Mouse (Mus musculus) cerebellum, postnatal 14 days (tissue): ENCODE measurements around the gene Il12rb1.
A peak's percentile ranks its signal among the peaks of the same experiment; 100 is the strongest.

Experiments used
- DNase-seq, 2 experiments: peaks; one replicate each; pipeline ENCODE4 v3.0.0; 2021; ENCODE audit warnings: mixed read lengths in 2 of 2

Gene Il12rb1

DNA sequence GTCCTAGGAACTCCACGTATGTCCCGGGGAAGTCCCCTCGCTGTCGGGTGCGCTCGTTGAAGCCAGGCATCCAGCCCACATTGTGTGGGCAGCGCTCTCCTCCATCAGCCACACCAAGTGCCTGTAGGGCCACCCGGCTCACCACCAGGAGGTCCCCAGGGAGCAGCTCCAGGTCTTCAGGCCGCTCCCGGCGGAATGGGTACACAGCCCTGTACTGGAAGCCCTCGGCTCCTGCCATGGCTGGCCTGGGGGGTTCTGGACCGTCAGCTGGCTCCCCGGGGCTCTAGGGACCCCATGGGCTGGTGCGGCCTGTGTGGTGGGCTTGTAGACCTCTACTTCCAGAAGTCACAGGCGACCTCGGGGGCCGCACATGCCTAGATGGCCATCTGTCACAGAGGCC, 33.5 kb upstream of the Il12rb1 start:
- DNase-seq = no peak

GRCm38 (mm10) chr8:70775227-70775626, 33.0 kb upstream of the Il12rb1 start:
- peak; percentile 56 to 70 for DNase-seq

DNA sequence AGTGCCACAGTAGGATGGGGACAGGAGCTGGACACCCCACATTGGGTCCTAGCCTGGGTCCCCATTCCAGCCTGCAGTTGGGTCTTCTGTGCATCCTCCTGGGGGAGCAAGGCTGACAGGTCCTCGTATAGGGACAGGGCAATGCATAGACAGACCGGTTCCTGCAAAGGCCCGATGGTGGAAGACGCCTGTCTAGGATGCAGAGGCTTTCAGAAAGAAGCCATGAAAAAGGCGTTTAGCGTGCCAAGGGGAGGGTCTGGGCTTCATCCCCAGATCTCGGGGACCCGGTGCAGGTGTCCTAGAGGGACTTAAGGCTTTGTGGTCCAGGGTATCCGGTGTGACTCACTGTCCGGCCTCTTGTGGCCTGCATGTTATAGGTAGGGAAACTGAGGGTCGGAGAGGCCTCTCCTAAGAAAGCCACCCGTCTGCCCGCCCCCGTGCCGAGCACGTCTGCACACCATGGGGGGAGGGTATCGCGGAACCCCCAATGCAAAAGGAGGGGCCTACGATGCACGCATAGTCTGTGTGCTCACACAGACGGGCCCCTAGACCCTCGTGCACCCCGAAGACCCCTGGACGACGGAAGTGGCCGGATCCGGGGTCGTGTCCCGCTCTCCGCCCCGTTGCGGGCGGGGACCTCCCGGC, 32.3 kb upstream of the Il12rb1 start:
- peak in 1 of 2 experiments; percentile 57 for DNase-seq

DNA sequence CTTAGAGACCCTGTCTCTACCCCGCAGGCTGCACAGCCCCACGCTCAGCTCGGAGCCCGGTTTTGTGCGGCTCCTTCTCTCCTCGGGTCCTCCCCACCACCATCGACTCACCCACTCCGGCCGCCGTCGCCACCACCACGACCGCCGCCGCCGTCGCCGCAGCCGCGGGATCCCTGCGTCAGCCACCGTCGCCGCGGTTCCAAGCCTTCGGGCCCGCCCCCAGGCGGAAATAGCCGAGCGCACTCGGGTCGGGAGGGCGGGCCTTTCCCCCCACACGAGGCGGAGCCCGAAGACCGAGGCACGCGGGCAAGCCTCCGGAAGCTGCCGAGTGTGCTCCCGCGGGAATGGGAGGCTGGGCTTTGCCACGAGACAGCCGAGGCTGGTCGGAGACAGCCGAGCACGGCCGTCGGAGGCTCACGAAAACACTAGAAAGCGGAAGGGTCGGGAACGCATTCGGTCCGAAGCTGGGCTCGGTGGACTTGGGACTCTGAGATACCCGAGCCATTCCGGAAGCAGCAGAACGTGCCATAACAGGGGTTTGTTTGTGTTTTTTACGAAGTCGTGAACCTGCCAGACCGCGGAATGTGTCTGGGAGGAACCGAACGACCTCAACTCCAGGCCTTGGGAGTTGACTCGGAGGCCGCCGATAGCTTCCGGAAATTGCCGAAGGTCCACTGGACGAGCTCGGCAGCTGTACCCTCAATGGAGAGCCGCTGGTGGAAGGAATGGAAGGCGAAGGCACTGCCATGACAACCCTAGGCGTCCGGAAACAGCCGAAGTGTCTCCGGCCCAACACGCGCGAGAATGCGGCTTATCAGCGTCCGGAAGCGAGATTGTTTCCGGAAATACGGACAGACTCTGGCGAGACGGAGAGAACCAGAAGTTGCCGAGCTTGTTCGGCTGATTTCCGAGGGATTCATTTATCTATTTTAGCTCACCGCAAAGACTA, 31.5 kb upstream of the Il12rb1 start, which contains the start of gene Pik3r2:
TSS of gene Pik3r2 (minus strand) at position 218 of the 949 bp plus-strand sequence.
- peak; percentile 100 for DNase-seq

DNA sequence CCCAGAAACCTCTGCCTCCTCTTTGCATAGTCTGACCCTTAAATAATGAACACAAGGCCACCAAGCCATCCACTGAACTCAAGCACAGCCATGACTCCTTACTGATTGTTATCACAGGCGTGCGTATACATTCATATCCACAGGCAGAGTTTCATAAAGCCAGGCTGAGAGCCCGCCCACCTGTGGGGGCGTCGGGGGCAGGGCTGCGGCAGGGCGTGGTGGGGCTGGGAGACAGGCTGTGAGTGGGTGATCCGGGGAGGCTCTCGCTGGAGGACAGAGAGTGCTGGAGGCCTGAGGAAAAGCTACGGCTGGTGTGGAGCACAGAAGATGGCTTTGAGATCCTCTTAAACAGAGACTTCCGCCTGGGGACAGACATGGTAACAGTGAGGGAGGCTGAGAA, 28.2 kb upstream of the Il12rb1 start:
- DNase-seq = no peak

GRCm38 (mm10) chr8:70786291-70787050, 21.8 kb upstream of the Il12rb1 start:
- DNase-seq = no peak

DNA sequence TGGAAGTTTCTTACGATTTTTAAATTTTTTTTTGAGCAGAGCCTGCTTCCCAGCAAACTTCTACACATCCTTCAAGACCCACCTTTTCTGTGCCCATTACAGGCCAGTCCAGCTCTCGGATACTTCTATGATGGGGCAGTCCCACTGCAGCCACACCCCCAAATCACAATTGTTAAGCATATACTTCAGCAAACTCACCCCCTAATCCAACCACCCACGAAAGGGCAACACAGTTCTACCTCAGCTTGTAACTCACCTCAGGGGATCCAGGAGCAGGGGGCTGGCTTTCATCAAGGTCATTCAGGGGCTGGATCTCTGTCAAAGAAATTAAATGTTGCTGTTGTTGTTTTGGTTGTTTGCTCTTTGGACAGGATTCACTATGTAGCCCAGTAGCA, 21.2 kb upstream of the Il12rb1 start:
- no peak for DNase-seq

DNA sequence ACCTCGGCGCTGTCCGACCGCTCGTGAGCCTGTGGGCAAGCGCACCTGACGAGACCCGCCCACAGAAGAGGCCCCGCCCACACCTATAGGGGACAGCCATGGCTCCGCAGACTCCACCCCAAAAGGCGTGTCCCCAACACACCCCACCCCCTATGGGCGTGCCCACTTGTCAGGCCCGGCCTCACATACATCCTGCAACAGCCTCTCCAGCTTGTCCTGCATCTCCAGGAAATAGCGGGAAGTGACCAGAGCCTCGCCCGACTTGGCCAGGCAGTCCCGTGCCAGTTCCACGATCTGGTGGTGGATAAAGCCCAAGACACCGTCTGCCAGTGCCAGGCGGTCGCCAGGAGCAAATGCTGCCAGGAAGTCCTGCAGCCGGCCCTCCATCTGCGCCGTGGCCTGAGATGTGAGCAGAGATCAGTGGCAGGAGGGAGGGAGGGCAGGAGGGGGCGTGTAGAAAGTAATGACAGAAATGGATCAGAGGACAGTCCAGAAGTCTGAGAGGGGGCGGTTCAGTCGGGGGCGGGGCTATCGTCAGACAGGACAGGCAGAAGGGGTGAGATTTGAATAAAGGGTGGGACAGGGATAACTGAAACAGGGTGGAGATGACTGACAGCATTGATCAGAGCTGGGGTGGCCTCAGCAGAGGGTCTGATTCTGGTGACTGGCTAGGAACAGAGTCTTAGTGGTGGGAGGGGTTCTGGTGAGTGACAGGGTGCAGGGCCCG, 20.1 kb upstream of the Il12rb1 start:
- DNase-seq = peak; percentile 90

DNA sequence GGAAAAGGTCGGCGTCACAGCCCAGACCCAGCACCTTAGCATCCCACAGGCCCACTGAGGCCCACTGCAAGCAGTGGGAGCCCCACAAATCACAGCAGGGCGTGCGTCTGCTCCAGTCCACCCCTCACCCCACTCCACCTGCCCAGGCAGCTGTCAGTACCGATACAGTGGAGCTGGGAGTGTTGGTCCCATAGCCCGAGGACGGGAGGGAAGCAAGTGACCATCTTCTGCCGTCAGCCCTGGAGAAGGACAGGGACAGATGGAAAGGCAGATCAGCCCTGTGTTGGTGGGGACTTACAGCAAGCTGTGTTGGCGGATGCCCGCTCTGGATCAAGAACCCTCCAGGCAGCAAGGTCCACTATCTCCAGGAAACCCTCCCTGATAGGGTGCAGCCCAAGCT, 19.2 kb upstream of the Il12rb1 start:
- DNase-seq = peak; percentile 49 to 65

- peak in 1 of 2 experiments; percentile 38 for DNase-seq
Measured at GRCm38 (mm10) chr8:70790846-70791245, 17.4 kb upstream of the Il12rb1 start.

DNA sequence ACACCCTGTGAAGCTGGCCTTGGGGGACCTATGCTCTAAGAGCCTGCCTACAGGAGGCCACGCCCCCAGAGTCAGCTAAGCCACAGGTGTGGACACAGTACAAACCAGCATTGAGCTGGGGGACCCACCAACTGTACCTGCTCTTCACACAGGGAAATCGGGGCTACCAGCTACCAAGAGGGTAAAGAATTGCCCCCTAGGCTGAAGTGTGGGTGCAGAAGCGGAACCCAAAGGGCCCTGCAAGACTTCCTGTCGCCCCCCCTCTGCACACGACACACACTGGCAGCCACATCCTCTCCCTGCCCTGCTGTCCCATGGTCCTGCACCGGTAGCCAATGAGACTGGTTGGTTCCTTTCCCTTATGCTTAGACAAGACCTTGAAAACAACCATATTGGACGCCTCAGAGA, 17.0 kb upstream of the Il12rb1 start:
- no peak for DNase-seq

GRCm38 (mm10) chr8:70791975-70792691, 16.1 kb upstream of the Il12rb1 start:
- DNase-seq = peak; percentile 96 to 97

- DNase-seq = peak; percentile 77 to 86
Measured at GRCm38 (mm10) chr8:70792700-70793099, 15.5 kb upstream of the Il12rb1 start.

DNA sequence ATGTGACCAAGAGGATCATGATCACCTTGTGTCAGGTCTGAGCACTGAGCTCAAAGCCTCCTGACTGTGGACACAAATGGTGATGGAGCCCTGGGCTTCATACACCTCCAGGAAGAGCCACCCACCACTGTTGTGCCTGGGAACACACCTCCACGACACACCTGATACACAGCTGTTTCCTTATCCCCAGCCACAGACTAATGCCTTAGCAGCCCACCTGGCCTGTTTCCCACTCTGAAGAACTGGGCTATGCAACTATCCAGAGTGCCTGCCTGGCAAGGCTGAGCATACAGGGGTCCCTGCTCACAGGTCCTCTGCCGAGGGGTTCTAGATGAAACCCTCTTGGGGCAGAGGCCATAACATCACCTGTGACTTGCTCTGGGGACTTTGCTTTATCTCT, 14.0 kb upstream of the Il12rb1 start:
- DNase-seq = no peak

DNA sequence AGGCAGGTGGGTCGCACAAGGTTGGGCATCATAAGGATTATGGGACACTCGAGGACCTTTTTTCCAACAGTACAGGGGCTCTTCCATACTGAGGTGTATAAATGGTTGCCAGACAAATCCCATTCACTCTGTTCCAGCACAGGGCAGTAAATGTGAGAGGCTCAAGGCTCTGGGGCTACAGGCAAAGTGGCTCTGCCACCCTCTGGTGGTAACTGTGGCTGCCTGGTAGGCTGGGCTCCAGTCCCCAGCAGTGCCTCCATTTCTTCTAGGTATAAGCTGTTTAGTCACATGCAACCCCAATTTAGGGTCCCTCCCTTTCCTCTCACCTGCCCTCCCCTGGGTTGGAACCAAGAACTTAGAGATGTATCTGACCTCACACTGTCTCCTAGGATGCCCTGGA, 12.9 kb upstream of the Il12rb1 start:
- no peak for DNase-seq

DNA sequence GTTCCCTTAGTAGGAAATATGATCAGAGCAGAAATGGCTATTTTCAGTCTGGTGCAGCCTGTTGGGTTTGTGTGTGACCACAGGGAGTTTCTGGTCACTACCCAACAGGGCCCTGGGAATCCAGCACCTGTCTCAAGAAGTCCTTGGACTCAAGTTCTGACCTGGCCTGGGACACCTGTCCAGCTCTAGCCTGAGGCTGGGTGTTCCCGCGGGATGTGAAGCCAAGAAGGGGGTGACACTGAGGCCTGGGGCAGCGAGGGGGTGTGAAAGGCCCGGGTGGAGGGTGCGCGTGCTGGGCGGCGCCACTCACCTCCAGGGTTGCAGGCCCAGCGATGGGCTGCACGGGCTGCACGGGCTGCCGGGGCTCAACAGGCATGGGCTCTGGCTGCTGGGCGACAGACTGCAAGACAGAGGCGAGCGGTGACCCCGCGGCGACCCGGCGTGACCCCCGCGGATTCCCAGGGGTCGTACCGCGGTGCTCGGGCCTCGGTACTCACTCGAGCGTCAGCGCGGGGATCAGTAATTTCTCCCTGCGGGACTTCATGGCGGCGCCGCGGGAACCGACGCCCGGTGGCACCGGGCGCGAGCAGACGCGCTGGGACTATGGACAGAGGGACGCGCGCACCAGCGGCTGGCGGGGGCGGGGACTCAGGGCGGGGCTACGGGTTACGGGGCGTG, 11.7 kb upstream of the Il12rb1 start:
- DNase-seq = no peak

- peak; percentile 77 to 84 for DNase-seq
Measured at GRCm38 (mm10) chr8:70797081-70798070, 10.9 kb upstream of the Il12rb1 start.

GRCm38 (mm10) chr8:70798281-70798680, 10.0 kb upstream of the Il12rb1 start:
- DNase-seq = no peak

- no peak for DNase-seq
Measured at GRCm38 (mm10) chr8:70800648-70801047, 7.6 kb upstream of the Il12rb1 start.

- no peak for DNase-seq
Measured at GRCm38 (mm10) chr8:70801156-70801555, 7.1 kb upstream of the Il12rb1 start.
